Mouse (Mus musculus) neural tube, embryonic 11.5 days (tissue): ENCODE results near the gene Sacs. TPM values are rescaled to one million over a fixed set of nuclear protein-coding genes. Genes with fewer than 3 reads are reported as not detected.
"Not testable (repeated sequence)": the region's sequence is repeated elsewhere in the genome, so short reads cannot be mapped to it uniquely, and the experiment has no call there.

Experiments used
- ATAC-seq: fragments of 200-750 bp; cut with Nextera tagmentation; 2 replicates; pipeline ENCODE4 v1.8.0; 2017; ENCODE audit warnings: moderate number of reproducible peaks, mild to moderate bottlenecking, moderate TSS enrichment, moderate library complexity; ENCODE audit not compliant: insufficient read depth, low FRiP score, low TSS enrichment
- DNase-seq: peaks from one replicate; pipeline ENCODE4 v3.0.0-alpha.2; 2015; ENCODE audit warnings: low spot score
- H3K27ac ChIP-seq: fragments of 300-500 bp; sonication (generic); 2 replicates; pipeline ENCODE4 v1.5.1; 2014; ENCODE audit warnings: low read depth, mild to moderate bottlenecking, low read length
- H3K27me3 ChIP-seq: fragments of 300-500 bp; sonication (generic); 2 replicates; pipeline ENCODE4 v1.6.1; 2014; ENCODE audit warnings: mild to moderate bottlenecking, low read length, mixed read lengths; ENCODE audit not compliant: control insufficient read depth, insufficient read depth
- H3K36me3 ChIP-seq: fragments of 300-500 bp; sonication (generic); 2 replicates; pipeline ENCODE4 v1.6.1; 2014; ENCODE audit warnings: mild to moderate bottlenecking, low read length, moderate library complexity, mixed read lengths; ENCODE audit not compliant: control insufficient read depth, insufficient read depth
- H3K4me1 ChIP-seq: fragments of 300-500 bp; sonication (generic); 2 replicates; pipeline ENCODE4 v1.6.1; 2014; ENCODE audit warnings: low read length, mixed read lengths; ENCODE audit not compliant: control insufficient read depth, insufficient read depth
- H3K4me2 ChIP-seq: fragments of 300-500 bp; sonication (generic); 2 replicates; pipeline ENCODE4 v1.6.1; 2014; ENCODE audit warnings: low read depth, mild to moderate bottlenecking, moderate library complexity
- H3K4me3 ChIP-seq: fragments of 300-500 bp; sonication (generic); 2 replicates; pipeline ENCODE4 v1.5.1; 2014; ENCODE audit warnings: low read depth, low read length
- H3K9ac ChIP-seq: fragments of 300-500 bp; sonication (generic); 2 replicates; pipeline ENCODE4 v1.6.1; 2014; ENCODE audit warnings: mild to moderate bottlenecking, low read length
- H3K9me3 ChIP-seq: fragments of 300-500 bp; sonication (generic); 2 replicates; pipeline ENCODE4 v1.6.1; 2016; ENCODE audit warnings: low read length; ENCODE audit not compliant: control insufficient read depth
- WGBS: fragments of 180-500 bp; shearing (Covaris S2); extraction: QIAGEN DNeasy Blood & Tissue Kit; methylation state at CpG from one replicate; pipeline ENCODE4 v1.1.7; 2014; 5-methylcytosine and 5-hydroxymethylcytosine counted together
- polyA plus RNA-seq: library from polyadenylated mRNA; unstranded; fragments of >200 nt; fragmentation: Nextera tagmentation; extraction: Ambion mirVana; gene quantifications from 2 replicates; pipeline ENCODE4 v1.2.1, GENCODE M21; 2014

The Sacs gene
- polyA plus RNA-seq, 1 experiment from 2014 or later = 5.3 TPM

DNA sequence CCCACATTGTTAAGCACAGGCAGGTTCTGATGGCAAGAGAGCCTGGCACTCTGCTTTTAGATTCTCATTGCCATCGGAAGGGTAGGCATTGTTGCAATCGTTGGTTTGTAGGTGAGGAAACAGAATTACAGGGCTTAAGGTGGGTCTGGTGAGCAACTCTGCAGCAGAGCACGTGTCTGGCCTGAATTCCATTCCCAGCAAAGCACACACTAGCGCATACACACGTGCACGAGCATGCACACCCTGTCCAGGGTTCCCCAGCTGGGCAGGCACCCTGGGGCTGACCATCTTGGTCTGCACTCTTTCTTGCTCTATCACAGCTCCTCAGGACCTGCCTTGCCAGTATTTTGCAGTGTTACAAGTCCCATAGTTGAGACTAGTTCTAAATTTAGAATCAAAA is 13.1 kb upstream of the Sacs start:
- no peaks in the 10 kb centered on the region for H3K27me3 ChIP-seq
- DNase-seq (no peak), ATAC-seq (no peak)
- whole genome bisulfite sequencing = 83% methylated on average over 6 of the region's 6 CpGs
- no peaks in the 10 kb centered on the region for H3K36me3 ChIP-seq
- H3K4me1 ChIP-seq = no peaks in the 10 kb centered on the region
- no peak overlapping the region for H3K4me3 ChIP-seq
- no peak overlapping the region for H3K27ac ChIP-seq
- H3K9me3 ChIP-seq = no peaks in the 10 kb centered on the region
- no peak overlapping the region for H3K4me2 ChIP-seq
- H3K9ac ChIP-seq = no peak overlapping the region

DNA sequence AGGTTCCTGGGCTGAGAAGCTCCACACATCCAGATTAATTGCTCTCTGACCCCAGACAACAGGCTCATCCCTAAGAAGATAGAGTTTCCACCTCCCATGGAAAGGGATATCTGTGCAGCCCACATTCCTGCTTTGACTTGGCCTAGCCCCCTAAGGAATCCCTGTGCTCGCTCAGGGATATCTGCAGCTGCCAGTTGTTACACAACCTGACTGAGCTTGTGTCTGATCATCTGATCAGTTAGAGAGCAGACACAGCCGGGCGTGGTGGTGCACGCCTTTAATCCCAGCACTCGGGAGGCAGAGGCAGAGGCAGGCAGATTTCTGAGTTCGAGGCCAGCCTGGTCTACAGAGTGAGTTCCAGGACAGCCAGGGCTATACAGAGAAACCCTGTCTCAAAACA is 10.9 kb upstream of the Sacs start:
- 88% methylated on average over 6 of the region's 6 CpGs for WGBS
- H3K9me3 ChIP-seq, H3K9ac ChIP-seq, H3K27me3 ChIP-seq, H3K4me3 ChIP-seq, DNase-seq, H3K36me3 ChIP-seq, ATAC-seq, H3K4me2 ChIP-seq, H3K4me1 ChIP-seq, H3K27ac ChIP-seq: not testable (repeated sequence)

DNA sequence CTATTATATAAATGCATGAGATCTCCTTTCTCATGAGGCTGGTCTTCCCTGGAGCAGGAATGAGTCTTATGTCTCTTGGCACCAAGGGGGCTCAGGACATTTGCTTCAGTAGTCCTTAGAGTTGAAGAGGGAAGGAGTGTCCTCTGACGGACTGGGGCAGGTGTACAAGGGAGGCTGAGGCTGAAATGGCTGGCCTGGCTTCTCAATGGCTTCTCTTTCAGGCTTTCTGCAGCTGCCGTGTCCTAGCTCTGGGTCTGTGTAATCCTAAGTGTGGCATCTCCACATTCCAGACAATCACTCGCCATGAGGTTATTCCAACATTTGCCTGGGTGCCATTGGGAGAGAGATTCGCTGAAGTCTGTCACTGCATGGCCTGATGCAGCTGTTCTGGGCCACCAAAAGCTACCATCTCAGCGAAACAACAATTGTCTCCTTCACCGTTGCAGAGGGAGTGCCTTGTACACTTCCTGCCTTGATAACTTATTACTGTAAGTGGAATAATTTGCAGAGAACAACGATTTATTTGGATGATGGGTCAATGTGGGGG is 9.2 kb upstream of the Sacs start:
- WGBS = 82% methylated on average over 7 of the region's 7 CpGs
- ATAC-seq (no peak), DNase-seq (no peak)
- H3K4me1 ChIP-seq = no peaks in the 10 kb centered on the region
- H3K4me3 ChIP-seq = no peak overlapping the region
- H3K9me3 ChIP-seq = no peaks in the 10 kb centered on the region
- no peak overlapping the region for H3K27ac ChIP-seq
- H3K27me3 ChIP-seq = no peaks in the 10 kb centered on the region
- H3K4me2 ChIP-seq = no peak overlapping the region
- H3K36me3 ChIP-seq = no peaks in the 10 kb centered on the region
- no peak overlapping the region for H3K9ac ChIP-seq

DNA sequence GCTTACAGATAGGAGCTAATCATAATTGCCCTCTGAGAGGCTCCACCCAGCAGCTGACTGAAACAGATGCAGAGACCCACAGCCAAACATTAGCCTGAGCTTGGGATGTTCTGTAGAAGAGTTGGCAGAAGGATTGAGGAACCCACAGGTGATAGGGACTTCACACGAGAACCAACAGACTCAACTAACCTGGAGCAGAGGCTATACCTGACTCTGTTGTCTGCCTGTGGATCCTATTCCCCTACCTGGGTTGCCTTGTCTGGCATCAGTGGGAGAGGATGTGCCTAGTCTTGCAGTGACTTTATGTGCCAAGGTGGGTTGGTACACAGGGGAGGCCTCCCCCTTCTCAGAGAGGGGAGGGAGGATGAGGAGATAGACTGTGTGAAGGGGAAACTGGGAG is 5.7 kb upstream of the Sacs start:
- Histone ChIP-seq H3K27ac (no peak overlapping the region), H3K9ac (no peak overlapping the region), H3K9me3 (no peaks in the 10 kb centered on the region), H3K36me3 (no peaks in the 10 kb centered on the region), H3K27me3 (no peaks in the 10 kb centered on the region), H3K4me1 (no peaks in the 10 kb centered on the region), H3K4me3 (no peak overlapping the region), H3K4me2 (no peak overlapping the region)
- ATAC-seq = no peak
- no peak for DNase-seq
- WGBS = 91% methylated on average over 1 of the region's 1 CpGs

DNA sequence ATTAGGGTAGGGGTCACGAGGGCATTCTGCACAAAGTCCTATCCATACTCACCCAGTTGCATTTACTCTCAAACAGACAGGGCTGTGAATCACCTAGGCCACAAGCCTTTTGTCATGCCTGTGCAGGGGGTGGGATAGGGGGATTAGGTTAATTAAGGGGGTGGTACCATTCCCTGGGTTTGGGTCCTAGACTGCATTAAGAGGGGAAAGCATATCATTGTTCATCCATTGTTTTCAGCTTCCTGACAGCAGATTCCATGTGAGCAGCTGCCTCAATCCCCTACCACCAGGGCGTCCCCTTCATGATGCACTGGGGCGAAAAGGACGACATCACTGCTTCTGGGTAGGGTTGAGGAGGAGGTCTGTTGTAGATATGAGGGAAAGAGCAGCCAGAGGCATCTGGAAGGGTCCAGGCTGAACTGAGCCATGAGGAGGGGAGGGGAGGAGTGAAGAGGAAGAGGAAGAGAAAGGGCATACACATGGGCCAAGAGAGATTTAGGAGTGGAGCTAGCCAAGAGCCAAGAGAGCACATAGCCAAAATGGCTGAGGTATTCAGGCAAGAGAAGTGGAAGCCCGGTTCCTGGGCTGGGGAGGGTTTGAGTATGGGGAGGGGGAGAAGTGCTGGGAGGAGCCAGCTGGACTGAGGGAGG is 3.8 kb upstream of the Sacs start:
- no peak overlapping the region for H3K4me2 ChIP-seq
- H3K4me3 ChIP-seq = no peak overlapping the region
- H3K4me1 ChIP-seq = no peaks in the 10 kb centered on the region
- ATAC-seq = no peak
- no peak overlapping the region for H3K9ac ChIP-seq
- peaks cover 4% of the 10 kb centered on the region; the same call in 1 of the 2 replicates for H3K27me3 ChIP-seq
- no peak overlapping the region for H3K27ac ChIP-seq
- H3K9me3 ChIP-seq = no peaks in the 10 kb centered on the region
- 36% methylated on average over 5 of the region's 5 CpGs for WGBS
- H3K36me3 ChIP-seq = no peaks in the 10 kb centered on the region
- DNase-seq = no peak

DNA sequence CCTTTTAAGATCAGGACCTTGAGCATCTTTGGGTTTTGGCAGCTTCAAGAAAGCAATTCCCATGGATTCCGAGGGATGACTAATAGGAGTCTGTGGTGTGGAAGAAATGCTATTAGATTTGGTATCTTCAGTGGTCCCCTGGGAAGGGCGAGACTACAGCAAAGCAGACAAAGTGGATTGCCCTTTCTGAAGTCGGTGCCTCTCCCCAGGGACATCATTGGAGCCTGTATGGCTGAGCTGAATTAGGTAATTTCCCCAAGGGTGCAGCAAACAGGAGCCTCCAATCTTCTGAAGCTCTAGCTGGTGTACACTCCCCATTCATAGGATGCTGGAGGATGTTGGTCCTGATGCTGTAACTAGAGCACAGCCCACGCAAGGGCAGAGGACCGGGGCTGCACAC is 847 bp upstream of the Sacs start:
- 59% methylated on average over 5 of the region's 5 CpGs for WGBS

DNA sequence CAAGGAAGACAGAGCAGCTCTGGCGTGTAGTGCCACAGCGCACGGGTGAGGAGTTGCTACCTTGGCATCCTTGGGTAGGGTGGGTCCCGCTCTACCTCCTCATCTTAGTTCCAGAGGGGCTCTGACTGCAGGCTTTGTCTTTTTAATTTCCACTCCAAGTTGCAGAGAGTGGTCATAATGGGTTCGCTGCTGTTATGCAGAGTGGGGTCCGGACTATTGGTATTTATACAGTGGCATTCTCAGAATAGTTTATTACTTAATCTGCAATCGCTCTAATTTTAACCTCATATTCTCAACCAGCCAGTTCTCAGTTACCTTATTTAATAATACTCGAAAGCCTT is 440 bp downstream of the Sacs start:
- ATAC-seq = no peak
- peak overlapping the region; percentile 69 for H3K9ac ChIP-seq
- H3K27ac ChIP-seq = no peak overlapping the region
- 19% methylated on average over 8 of the region's 8 CpGs for WGBS
- no peak for DNase-seq
- no peaks in the 10 kb centered on the region for H3K36me3 ChIP-seq
- peak overlapping the region; percentile 69 for H3K4me2 ChIP-seq
- H3K27me3 ChIP-seq = peaks cover 4% of the 10 kb centered on the region; the same call in 1 of the 2 replicates
- peak overlapping the region; percentile 43 for H3K4me3 ChIP-seq
- H3K9me3 ChIP-seq = no peaks in the 10 kb centered on the region
- H3K4me1 ChIP-seq = no peaks in the 10 kb centered on the region

More for the DNA sequence above, 847 bp upstream of the Sacs start:
- no peak for DNase-seq
- H3K9ac ChIP-seq = no peak overlapping the region
- H3K27ac ChIP-seq = no peak overlapping the region
- no peaks in the 10 kb centered on the region for H3K4me1 ChIP-seq
- H3K36me3 ChIP-seq = no peaks in the 10 kb centered on the region
- H3K27me3 ChIP-seq = peaks cover 4% of the 10 kb centered on the region; the same call in 1 of the 2 replicates
- no peaks in the 10 kb centered on the region for H3K9me3 ChIP-seq
- no peak overlapping the region for H3K4me3 ChIP-seq
- no peak overlapping the region for H3K4me2 ChIP-seq
- no peak for ATAC-seq

DNA sequence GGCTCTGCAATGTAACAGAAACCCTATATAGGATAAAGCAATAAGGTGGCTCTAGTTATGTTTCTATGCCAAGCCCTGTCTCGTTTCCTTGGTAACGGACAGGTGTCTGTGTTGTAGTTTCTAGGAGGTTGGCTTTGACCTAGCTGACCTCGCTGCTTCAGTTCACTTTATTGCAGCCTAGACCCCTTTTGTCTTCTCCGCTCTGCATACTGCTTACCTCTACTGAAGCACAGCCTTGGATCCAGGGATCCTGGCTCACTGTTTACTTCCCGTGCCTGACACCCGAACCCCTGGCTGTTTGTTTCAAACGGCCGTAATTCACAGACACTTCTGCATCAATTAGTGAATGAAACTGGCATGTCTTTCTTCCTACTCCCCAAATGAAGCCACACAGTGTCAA is 5.1 kb downstream of the Sacs start:
- no peaks in the 10 kb centered on the region for H3K4me1 ChIP-seq
- H3K4me2 ChIP-seq = no peak overlapping the region
- ATAC-seq (no peak), DNase-seq (no peak)
- no peaks in the 10 kb centered on the region for H3K36me3 ChIP-seq
- no peak overlapping the region for H3K27ac ChIP-seq
- no peak overlapping the region for H3K4me3 ChIP-seq
- no peak overlapping the region for H3K9ac ChIP-seq
- H3K27me3 ChIP-seq = peaks cover 4% of the 10 kb centered on the region; the same call in 1 of the 2 replicates
- no peaks in the 10 kb centered on the region for H3K9me3 ChIP-seq
- WGBS = 44% methylated on average over 8 of the region's 8 CpGs

DNA sequence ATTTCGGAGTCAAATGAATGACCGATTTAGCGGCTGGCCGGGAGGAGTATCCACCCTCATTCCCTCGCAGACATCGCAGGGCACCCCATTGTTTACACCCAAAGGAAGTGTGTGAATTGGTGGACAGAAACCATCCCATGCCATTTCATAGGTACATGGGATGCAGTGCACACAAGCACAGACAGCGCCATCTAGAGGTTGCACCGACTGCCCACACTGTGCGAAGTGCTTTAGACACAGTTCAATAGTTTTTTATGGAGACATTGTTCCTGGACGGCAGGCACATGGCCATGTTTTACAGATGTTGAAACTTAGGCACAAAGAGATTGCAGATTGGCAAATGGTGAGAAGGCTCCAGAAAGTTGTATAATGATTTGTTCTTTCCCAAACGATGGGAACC is 5.6 kb downstream of the Sacs start:
- no peaks in the 10 kb centered on the region for H3K9me3 ChIP-seq
- H3K4me2 ChIP-seq = no peak overlapping the region
- H3K36me3 ChIP-seq = no peaks in the 10 kb centered on the region
- peaks cover 4% of the 10 kb centered on the region; the same call in 1 of the 2 replicates for H3K27me3 ChIP-seq
- no peak overlapping the region for H3K27ac ChIP-seq
- WGBS = 34% methylated on average over 11 of the region's 11 CpGs
- H3K4me1 ChIP-seq = no peaks in the 10 kb centered on the region
- no peak for ATAC-seq
- peak; percentile 50 for DNase-seq
- no peak overlapping the region for H3K9ac ChIP-seq
- H3K4me3 ChIP-seq = no peak overlapping the region
